In the genomic region with DNA sequence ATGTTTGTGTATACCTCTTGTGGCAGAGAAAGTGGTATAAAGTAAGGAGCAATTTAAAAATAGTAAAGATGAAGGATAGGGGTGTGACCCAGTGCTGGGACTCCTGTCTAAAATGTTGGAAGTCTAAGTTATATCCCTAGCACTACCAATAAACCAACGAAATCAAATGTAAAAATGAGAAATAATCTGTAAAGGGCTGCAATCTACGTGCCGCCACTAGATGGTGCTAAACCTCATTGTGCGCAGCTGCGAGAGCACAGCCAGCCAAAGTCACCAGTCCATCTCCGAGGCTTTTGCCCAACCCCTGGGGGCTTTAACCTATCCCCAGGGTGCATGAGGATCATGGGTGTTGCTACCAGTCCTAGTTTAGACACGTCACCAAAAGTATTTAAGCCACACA, we compare ENCODE assay signal across 7 mouse cellular contexts.
DNase-seq lines count a peak whose midpoint lies in the region; ATAC-seq and TF ChIP-seq lines count a peak whose summit lies in the region.
"Not testable (repeated sequence)": the region's sequence is repeated elsewhere in the genome, so short reads cannot be mapped to it uniquely, and the experiment has no call there.

No protein-coding gene starts in this region.

- not testable (repeated sequence) for ATAC-seq in heart, postnatal 0 days (ENCODE audit: insufficient read depth, low read depth); midbrain, postnatal 0 days (ENCODE audit: low FRiP score)

- not testable (repeated sequence) for TF ChIP-seq POLR2A in MEL (IDR thresholded peaks at IDR 0.05; ENCODE audit: control insufficient read depth in 1 of 2, insufficient read depth in 1 of 2, low read depth in 1 of 2, low read length in 2 of 2, poor library complexity in 1 of 2)

- not testable (repeated sequence) for H3K4me1 ChIP-seq in MEL (ENCODE audit: control insufficient read depth in 1 of 2, insufficient read depth in 2 of 2, low read length in 2 of 2); heart, postnatal 0 days (ENCODE audit: control insufficient read depth, insufficient read depth); midbrain, postnatal 0 days (ENCODE audit: insufficient read depth, low read length)

- peak in 2 of 3 experiments; percentile 1 to 22; a peak in 3 of 6 replicates for TF ChIP-seq CTCF in MEL (IDR thresholded peaks at IDR 0.05 in 2 of 3, conservative IDR thresholded peaks at IDR 0.05 in 1 of 3; ENCODE audit: control insufficient read depth in 1 of 3, insufficient read depth in 1 of 3, low read depth in 2 of 3, low read length in 3 of 3, poor library complexity in 1 of 3, severe bottlenecking in 1 of 3)
- peak; percentile 34; the same call in 1 of the 2 replicates for TF ChIP-seq CTCF in heart, postnatal 0 days (IDR thresholded peaks at IDR 0.05; ENCODE audit: low read depth)
- TF ChIP-seq CTCF in midbrain, postnatal 0 days (IDR thresholded peaks at IDR 0.05) = peak; percentile 51

- not testable (repeated sequence) for H3K27ac ChIP-seq in MEL (ENCODE audit: control insufficient read depth, low read depth, low read length); heart, postnatal 0 days (ENCODE audit: low read depth); midbrain, postnatal 0 days (ENCODE audit: low read depth, low read length)

- TF ChIP-seq RAD21 in MEL (IDR thresholded peaks at IDR 0.05; ENCODE audit: low read depth, low read length) = not testable (repeated sequence)

- intact Hi-C loops in left cerebral cortex, postnatal 4 days (cut with DNase I) = not testable (repeated sequence)

- H3K79me2 ChIP-seq in MEL (ENCODE audit: control insufficient read depth, insufficient read depth, low read length, poor library complexity) = not testable (repeated sequence)

- not testable (repeated sequence) for H3K36me3 ChIP-seq in MEL (ENCODE audit: control insufficient read depth in 1 of 2, insufficient read depth in 2 of 2, low read length in 2 of 2); heart, postnatal 0 days (replicated peaks; ENCODE audit: control insufficient read depth, insufficient read depth, low read length); midbrain, postnatal 0 days (ENCODE audit: insufficient read depth, low read length)

- H3K27me3 ChIP-seq in MEL (ENCODE audit: control insufficient read depth in 1 of 2, insufficient read depth in 2 of 2, low read length in 2 of 2); heart, postnatal 0 days (ENCODE audit: control insufficient read depth, insufficient read depth, low read length); midbrain, postnatal 0 days (ENCODE audit: insufficient read depth, low read length): not testable (repeated sequence)

- H3K4me2 ChIP-seq in heart, postnatal 0 days (ENCODE audit: low read depth, low read length); midbrain, postnatal 0 days (ENCODE audit: low read depth, low read length, poor library complexity, severe bottlenecking): not testable (repeated sequence)

- 15% methylated on average over 5 of the region's 7 CpGs for WGBS in heart, postnatal 0 days
- WGBS in midbrain, postnatal 0 days = 14% methylated on average over 5 of the region's 7 CpGs

- H3K9me3 ChIP-seq in MEL (replicated peaks; ENCODE audit: insufficient read depth, low read length); heart, postnatal 0 days (replicated peaks; ENCODE audit: control insufficient read depth, low read length); midbrain, postnatal 0 days (ENCODE audit: low read length): not testable (repeated sequence)

- TF ChIP-seq EP300 in MEL (IDR thresholded peaks at IDR 0.05; ENCODE audit: low read depth in 1 of 2, low read length in 2 of 2); heart, postnatal 0 days (IDR thresholded peaks at IDR 0.05; ENCODE audit: low read depth): not testable (repeated sequence)

- peak; percentile 10 for DNase-seq in MEL (ENCODE audit: low read depth, low spot score)
- DNase-seq in cerebellum, postnatal 14 days = peak; percentile 24 to 35
- DNase-seq in heart, postnatal 0 days (ENCODE audit: low spot score); midbrain, postnatal 0 days (ENCODE audit: low spot score): not testable (repeated sequence)
- peak; percentile 32 for DNase-seq in kidney, postnatal 10 days
- DNase-seq in left cerebral cortex, postnatal 4 days = peak; percentile 7
- peak; percentile 44 for DNase-seq in testis, postnatal 10 days (ENCODE audit: low spot score)

- not testable (repeated sequence) for H3K9ac ChIP-seq in MEL (ENCODE audit: control insufficient read depth, low read depth, low read length, poor library complexity, severe bottlenecking); heart, postnatal 0 days (replicated peaks; ENCODE audit: low read depth, low read length); midbrain, postnatal 0 days (replicated peaks; ENCODE audit: low read length, poor library complexity, severe bottlenecking)

- not testable (repeated sequence) for H3K4me3 ChIP-seq in MEL (ENCODE audit: control insufficient read depth in 1 of 2, insufficient read depth in 1 of 2, low read depth in 2 of 2, low read length in 2 of 2); heart, postnatal 0 days (ENCODE audit: low read depth, low read length); midbrain, postnatal 0 days (ENCODE audit: low read depth, low read length)
